Mouse (Mus musculus) MN1 (cell line): ENCODE results near the gene Bphl.

Source experiments
- DNase-seq: peaks from one replicate; pipeline ENCODE4 v3.0.0-alpha.2; 2016; ENCODE audit warnings: low spot score

The Bphl gene

DNA sequence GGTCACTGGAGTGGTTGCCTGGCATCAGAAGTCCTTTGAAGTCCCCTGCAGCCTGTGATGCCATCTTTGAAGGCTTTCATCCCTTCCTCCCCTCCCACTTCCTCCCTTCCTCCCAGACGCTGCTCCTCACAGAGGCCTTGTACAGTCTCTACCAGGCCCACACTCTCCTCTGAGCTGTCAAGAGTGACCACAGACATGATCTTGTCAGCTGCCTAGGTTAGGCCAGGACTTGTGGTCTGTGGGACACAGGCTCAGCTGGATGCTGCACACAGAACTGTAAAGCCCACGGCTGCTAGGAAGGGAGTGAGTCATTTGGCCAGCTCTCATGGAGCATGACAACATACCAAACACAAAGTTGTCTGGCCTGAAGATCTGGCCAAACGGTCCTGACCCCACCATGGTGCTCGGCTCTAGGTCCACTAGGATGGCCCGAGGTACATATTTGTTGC, 50.8 kb downstream of the Bphl start:
- DNase-seq: peak; percentile 37

DNA sequence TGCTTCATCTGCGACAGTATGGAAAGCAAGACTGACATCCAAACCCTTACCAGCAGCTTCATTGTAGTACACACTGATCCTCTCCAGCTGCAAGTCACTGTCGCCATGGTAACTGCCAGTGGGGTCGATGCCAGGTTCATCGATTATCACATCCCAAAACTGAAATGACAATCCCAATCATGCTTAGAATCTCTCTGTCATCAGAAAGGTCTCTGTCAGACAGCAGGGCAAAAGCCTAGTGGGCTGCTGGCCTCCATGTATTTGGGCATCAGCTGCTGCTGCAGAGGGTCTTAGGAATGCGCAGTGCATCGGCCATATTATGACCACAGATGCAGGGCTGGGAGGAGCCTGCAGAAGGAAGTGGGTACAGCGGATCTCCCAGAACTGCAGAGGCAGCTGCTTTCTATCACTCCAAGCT, 51.5 kb downstream of the Bphl start:
- no peak for DNase-seq

DNA sequence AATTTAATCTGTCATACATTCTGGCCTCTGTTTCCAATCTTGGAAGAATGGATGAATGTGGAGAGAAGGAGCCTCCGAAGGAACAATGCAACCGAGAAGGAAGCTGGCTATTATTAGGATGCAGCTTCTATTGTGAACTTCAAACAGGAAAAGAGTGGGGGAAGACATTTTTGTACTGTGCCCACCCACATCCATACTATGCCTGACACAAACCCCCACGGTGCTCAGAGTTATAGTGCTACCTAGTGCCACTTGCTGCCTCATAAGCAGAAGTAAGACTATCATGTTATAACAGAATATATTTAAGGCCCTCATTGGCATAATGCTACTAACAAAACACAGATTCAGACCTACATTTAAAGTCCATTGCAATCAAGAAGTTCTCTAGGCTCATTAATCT, 52.0 kb downstream of the Bphl start:
- DNase-seq: no peak

DNA sequence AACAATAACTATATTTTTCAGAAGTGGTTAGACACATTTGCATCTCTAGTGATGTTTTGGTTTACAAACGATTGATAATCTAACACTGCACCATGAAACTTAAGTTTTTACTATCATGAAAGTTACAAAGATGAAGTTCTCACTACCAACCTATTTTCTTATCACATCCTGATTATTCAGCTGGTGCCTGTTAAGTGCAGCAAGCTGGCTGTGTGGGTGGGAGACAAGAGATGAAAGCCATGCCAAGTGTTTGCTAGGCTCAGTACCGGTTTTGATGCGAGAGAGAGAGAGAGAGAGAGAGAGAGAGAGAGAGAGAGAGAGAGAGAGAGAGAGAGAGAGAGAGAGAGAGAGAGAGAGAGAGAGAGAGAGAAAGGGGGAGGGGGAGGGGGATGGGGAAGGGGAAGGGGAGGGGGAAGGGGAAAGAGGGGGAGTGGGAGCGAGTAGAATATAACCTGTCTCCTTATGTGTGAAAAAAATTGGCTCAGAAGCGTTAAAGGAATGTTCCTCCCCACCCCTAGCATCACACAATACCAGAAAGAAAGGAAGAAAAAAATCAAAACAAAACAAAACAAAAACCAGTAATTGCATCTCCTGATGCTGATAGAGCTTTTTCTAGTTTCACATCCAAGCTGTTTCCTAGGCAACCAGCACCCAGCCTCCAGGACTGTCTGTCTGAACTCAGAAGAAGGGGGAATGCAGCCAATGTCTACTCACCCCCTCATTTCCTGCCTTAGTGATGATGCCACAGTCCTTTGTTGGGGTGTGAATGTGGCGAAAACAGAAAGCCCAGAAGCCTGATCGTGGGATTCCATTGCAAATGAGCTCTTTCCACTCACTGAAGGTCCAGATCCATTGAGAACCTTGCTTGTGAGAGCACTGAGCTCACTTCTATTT, 58.4 kb downstream of the Bphl start:
- peak; percentile 30 for DNase-seq

DNA sequence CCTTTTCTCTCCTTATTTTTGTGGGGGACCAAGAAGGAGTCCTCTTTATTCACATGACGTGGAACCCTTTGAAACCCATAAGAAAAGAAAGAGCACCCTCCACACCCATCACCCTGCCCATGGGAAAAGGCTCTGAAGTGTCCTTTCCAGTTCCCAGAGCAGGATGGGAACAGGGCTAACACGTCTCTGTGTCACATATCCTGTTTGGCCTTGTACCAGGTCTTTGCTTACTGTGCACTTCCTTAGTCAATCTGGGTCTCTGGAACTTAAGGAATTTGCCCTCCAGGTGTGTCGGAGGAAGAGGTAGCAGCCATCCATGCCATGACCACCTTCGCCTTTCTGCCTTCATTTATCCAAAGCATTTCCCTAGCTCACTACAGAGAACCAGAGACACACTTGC, 59.1 kb downstream of the Bphl start:
- no peak for DNase-seq

DNA sequence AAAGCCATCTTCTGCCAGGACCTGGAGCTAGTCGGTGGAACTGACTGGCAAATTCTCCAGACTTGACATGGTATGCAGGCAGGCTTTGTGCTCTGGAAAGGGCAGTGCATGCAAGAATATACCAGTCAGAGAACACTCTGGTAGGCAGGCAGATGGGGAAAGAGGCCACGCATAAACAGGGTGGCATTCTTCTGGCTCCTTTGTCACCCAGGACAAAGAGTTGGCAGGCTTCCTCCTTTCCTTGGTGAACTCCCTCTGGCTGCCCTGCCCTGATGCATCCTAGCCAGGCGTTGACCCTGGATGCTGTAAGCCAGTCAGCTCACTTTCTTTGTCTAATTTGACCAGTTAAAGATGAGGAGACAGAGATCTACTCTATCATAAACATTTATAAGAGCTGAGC, 59.7 kb downstream of the Bphl start:
- no peak for DNase-seq

DNA sequence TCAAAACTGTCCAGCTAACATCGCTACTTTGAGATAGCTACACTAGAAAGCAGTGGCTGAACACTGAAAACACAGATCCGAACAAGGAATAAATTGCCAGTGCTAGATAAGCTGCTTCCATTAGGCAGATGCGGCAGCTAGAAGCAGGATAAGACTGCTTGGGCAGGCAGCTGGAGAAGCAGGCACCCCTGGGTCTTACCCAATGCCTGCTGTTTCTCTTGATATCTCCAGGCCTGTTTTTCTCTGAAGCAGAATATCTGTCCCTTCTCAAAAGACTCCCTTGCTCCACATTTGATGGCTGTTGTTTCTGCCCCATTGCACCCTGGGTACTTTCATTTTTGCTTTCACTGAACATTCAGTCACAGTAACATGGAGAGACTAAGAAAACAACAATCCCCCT, 63.3 kb downstream of the Bphl start:
- DNase-seq: peak; percentile 63

DNA sequence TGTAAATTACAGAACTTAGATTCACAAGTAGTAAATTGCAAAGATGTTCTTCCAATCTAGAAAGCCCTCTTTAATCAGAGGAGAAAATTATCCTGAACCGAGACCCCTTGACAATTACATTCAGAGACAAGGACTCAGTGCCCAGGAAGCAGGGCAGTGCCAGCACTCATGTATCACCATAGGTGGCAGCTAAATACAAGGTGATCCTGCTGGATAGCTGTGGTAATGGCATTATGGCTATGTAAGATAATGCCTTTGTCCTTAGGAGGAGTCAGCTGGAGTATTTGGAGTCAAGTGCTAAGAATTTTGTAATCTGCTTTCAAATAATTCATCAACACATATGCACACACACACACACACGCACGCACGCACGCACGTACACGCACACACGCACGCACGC, 63.9 kb downstream of the Bphl start:
- DNase-seq: no peak

DNA sequence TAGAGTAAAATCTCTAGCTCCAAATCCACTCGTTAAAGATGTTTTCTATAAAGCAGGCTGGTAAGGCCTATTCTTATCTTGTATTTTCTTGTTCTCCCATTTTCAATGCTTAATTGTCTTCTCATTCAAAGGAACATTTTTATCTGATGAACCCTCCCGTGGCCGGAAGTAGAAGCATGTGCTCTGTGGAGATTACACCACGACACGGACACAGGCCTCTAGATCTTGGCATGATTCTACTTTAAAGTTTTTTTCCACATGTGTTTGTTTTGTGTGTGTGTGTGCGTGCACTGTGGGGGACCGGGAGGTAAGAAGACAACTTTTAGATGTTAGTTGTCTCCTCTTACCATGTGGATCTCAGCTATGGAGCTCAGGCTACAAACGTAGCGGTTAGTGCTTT, 64.5 kb downstream of the Bphl start:
- no peak for DNase-seq

DNA sequence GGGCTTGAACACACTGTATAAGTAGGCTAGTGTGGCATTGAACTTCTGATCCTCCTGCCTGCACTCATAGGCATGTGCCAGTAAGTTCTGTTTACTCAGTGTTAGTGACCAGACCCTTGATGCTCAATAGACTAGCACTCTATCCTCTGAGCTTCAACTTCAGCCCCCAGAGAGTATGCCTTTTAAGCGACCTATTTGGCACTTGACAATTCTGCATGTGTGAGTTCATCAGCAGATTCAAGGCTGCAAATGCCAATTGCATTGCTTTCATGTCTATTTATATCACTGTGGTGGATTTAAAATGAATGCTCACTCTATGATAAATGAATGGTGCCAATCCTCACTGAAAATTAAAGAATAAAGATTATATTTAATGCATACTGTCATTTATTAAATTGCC, 68.0 kb downstream of the Bphl start:
- DNase-seq: no peak

DNA sequence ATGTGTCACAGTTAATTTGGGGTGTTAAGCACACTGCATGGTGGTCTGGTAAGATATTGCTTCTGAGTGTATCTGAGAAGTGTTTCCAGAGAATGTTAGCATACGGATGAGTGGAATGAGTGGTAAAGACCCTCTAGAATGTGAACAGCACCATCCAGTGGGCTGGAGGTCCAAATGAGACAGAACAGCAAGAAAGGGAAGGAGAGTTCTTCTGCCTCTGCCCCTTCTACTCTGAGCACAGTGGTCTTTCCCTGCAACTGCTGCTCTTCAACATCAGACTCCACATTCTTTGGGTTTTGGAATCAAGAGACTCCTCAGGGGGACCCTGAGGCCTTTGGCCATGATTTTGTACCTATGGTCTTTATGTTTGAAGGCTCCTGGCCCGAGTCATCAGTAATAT, 68.9 kb downstream of the Bphl start:
- no peak for DNase-seq

DNA sequence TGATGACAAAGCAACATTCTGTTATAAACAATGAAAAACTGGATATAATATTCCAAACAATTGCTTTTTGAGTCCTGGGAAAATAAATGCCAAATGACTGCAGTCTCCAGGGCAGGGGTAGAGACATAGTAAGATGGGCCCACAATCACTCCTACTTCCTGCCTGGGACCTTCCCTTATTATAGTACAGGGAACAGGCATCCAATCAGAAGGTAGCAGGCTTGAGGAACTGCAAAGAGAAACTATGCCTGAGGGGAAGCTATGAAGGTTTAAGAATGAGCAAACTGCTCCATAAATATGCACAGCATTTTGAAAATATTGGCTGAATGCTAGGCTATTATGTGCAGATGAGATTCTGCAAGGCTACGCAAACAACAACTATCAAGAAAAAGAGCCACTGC, 69.6 kb downstream of the Bphl start:
- no peak for DNase-seq

DNA sequence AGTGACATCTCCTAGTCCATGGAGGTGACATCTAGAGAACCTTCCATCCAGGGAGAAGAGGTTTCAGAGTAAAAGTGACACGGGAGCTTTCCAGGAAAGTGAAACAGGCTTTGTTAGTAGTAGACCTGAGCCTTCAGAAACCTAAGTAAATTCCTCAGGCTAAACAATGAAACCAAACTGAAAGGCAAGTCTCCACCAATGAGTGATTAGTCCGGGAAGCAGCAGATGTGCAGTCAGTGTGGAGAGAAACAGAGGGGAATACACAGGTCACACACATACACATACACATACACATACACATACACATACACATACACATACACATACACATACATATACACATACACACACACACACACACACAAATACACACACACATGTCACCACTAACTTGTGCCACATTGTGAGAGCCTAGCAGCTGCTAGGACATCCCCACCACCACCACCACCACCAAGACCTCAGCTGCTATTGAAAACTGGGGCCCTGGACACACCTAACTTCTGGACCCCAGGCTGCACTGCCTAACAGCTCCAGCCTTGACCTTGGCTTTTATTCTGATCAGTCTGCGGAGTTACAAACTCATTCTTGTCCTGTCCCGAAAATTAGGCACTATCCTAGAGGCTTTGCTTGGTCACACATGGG, 71.8 kb downstream of the Bphl start:
- DNase-seq: no peak

DNA sequence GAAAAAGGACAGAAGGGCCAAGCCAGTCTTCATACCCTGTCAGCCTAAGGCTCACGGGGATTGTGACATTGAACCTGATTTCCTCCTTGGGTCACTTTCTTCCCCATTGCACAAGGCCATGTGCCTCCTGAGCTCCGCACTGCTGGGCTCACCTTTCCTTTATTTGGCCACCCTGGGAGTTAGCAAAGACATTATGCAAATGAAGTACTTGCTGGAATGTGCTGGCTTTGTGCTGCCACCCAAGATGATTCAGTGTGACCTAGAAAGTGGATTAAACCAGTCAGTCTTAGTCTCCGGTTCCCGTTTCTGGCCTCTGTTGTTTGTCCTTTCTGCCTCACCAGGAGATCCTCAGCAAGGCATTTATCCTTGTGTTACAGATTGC, 72.3 kb downstream of the Bphl start:
- DNase-seq: no peak

DNA sequence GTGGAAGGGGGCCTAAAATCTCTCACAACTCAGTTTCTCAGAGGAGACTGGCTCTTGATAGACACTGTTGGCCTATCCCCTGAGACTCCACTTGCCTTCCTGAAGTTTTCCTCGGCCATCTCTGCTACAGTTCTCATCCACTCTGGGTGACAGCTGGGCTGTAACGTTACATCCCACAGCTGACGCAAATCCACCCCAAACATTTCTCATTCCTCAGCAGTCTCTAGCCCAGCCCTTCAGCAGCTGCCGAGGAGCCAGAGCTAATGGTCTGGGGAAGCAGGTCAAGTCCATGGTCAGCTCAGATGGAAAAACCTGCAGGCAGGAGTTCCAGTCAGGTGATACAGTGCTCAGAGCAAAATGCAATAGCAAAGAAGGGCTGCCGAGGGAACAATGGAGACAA, 73.6 kb downstream of the Bphl start:
- no peak for DNase-seq

DNA sequence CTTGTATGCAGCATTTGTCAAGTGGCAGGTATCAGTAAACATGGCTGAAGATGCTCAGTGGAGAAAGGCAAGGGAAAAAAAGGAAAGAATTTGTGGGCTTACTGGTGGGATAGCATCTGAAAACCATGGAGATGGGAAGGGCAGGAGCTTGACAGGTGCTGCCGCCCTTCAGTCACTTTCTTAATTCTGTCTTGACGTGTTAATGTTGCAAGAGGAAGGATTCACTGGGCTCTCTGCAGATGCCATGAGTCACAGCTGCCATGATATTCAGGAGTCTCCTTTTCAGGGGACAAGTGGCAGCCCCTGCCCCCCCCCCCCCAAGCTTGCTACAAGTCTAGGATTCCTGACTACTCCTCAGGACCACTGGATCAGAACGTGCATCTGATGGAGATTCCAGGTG, 74.5 kb downstream of the Bphl start:
- no peak for DNase-seq

DNA sequence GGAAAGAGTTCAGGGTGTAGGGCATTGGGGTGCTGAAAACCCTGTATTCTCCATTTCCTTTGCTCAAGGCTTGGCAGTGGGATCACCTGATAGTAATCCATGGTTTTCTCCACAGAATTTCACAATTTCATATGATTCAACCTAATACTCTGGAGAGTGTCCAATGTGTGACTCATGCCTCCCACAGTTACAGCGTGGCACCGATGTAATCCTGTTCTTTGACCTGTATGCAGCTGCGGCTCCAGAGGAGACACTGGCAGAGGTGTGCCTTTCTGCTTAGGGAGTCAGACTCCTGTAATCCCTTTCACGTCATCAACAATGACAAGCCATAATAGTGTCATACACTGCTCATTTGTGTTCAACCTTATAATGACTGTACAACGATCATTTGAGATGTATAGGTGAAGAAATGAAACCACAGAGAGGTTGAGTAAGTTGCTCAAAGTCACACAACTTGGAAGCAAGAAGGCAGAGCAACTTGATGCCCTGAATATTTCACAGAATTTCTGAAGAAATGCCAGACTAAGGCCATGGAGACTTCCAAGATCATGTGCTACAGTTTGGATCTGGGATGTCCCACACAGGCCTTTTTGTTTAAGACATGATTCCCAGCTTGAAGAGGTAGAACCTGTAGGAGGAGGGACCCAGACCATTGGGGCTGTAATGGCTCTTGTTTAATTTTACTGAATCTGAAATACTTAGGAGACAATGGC, 75.1 kb downstream of the Bphl start:
- peak; percentile 63 for DNase-seq

DNA sequence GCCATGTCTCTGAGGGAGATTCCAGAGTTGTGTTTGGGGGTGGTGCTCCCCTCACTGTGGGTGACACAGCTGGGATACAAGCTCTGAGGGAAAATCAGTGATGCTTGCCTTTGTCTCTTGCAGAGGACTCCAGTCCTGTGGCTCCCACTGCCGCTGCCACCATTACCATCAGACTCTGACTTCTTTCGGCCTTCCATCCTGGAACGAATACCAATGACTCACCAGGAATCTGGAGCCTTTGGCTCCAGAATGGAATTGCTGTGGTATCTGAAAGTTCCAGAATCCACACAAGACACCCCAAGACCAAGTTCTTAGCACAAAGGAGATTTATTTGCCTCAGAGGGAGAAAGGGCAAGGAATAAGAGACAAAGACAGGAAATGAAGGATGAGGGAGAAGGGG, 75.7 kb downstream of the Bphl start:
- no peak for DNase-seq

DNA sequence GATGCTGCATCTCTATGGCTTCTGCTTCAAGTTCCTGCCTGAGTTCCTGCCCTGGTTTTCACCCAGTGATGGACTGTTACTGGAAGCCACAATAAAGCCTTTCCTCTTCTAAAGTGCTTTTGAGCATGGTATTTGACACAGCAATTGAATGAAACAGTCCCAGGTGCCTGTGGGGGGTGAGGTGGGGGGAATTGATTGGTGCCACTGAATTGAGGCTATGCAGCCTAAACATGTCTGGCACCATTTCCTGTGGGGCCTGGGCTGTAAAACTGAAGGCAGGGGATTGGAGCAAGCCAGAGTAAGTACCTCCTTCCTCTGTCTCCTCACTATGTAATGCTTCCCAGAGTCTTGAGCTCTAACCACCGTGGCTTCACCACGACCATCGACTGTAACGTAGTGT, 77.3 kb downstream of the Bphl start:
- DNase-seq: no peak

DNA sequence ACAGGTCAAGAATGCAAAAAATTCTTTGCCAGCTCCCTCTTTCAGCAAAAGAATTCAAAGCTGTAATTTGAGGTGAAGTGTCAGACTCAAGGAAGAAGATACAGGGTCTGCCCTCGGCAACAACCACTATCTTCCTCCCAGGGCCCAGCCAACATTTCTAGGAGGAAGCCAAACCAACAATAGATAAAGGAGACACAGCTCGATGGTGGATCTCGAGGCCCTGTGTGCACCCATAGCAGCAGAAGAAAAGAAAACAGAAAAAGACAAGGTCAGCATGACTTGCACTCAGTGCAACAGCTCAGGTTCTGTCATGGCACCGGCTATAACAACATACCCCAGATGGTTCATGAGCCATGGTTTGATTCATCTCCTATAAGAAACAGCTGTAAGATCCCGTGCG, 79.1 kb downstream of the Bphl start:
- no peak for DNase-seq

DNA sequence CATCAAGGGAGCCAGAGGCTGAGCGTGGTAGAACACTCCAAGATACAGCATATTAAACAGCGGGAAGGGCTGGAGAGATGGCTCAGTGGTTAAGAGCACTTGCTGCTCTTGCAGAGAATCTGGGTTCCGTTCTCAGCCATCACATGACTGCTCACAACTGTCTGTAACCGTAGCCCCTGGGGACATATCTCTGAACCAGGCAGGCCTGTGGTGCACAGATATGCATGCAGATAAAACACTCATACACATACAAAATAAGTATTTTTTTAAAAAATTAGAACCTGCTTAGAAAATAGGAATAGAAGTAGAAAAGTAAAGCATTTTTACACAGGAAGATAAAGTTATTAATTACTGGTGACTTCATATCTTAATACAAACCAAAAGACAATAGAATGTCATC, 81.4 kb downstream of the Bphl start:
- DNase-seq: no peak

DNA sequence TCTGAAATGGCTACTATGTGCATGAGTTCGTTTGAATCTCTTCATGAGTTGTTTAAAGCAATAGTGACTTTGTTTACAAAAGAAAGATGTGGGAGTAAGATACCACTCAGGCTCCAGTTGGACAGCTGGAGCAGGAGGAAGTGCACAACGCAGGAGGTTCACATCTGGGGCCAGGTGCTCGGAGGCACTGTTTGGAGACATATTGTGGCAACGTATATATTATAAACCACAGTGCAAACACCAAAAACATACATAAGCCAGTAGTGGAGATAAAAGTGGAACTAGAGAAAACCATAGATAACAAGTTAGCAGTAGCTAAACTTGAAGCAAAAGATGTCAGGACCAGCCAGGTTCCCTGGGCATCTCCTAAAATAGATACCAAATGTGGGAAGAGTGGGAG, 82.0 kb downstream of the Bphl start:
- DNase-seq: no peak

DNA sequence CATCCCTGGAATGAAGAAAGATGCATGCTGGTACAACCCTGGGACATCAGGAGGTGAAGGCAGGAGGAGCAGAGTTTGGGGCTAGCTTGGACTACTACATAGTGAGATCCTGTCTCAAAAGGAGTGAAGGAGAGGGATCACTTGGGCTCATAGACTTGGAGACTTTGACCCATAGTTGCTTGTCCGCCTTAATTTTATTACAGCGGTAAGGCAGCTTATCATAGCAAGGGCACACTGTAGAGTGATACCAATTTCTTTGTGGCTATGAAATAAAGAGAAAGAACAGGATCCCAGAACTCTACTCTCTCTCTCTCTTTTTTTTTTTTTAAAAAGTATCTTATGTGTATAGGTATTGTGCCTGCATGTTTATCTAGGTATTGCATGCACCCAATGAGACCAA, 83.1 kb downstream of the Bphl start:
- DNase-seq: no peak
